Mouse (Mus musculus) gastrocnemius, postnatal 36 days (tissue): ENCODE measurements at regions not wholly inside any gene's neighbourhood (a gene's known extent, or its start where the extent isn't known, plus 50 kb on each side); places are given as distances from the start of the nearest gene placed in this dataset.

Experiments
- DNase-seq, 2 experiments: peaks; one replicate each; pipeline ENCODE4 v3.0.0; 2022
- intact Hi-C: fragments of 180-260 bp; cut with DNase I; formaldehyde crosslinking; loops from one replicate; pipeline ENCODE4 v1.15.1; 2025

DNA sequence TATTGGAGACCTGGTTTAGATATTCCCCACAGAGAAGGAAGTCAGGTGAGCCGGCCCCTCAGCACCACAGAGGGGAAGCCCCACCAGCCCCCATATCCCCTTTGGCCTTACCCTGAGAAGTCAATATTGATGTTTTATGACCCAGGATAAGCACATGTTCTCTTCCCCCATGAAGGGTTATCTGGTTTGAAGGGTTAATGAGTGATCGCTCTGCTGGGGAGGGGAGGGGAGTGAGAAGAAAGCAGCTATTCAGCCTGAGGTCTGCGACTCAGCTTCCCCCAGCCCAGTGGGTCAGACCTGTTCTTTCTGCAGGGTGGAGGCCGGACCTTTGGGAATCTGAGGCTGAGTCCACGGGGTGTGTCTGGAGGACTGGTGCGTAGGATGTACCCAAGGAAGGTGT is 152.4 kb upstream of the Haao start:
- DNase-seq: no peak
- intact Hi-C loops: no loop called here

DNA sequence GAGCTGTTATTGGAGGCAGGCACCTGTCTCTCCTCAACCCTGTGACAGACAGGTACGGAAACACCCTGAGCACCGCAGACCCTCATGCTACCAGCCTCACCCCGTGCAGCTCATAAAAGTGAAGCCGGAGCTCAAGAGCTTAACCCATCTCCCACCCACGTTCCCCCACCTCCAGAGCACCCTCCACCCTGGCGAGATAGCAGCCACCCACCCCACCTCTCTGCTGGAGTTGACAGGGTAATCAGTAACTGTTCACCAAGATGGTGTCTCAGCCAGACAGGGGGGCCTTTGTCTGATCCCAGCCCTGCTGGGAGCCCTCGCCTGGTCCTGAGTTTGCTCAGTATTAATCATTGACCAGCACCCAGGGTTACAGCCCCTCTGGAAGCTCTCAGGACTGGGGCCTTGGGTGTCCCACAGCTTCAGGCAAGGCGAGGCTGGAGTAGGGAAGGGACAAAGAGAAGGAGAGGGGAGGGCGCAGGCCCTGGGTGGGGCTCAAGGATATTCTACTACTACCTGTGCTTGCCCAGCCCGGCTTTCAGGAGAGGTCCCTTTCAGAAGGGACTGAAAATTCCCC is 151.3 kb upstream of the Haao start:
- intact Hi-C loops: no loop called here

GRCm38 (mm10) chr17:83998341-83998740 is 150.6 kb upstream of the Haao start:
- intact Hi-C loops: no loop called here
- DNase-seq: no peak

More for the DNA sequence above, 151.3 kb upstream of the Haao start:
- DNase-seq: no peak

DNA sequence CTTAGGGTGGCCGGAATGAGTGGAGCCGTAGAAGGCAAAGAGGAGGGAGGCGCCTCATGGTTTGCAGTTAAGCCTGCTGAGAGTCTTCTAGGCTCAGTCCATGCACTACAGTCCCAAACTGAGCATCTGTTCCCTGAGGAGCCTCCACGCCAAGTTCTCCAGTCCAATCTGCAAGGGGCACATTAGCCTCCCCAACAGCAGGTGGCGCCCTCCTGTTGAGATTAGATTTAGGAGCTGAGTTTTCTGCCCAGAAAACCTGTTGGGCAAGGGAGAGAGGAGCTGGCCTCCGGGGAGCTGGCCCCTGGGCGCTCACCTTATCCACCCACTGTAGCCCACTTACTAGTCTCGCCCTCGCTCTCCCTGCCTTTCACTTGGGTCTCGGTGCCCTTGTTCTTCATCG is 150.0 kb upstream of the Haao start:
- intact Hi-C loops: no loop called here
- DNase-seq: peak; percentile 52 to 66

DNA sequence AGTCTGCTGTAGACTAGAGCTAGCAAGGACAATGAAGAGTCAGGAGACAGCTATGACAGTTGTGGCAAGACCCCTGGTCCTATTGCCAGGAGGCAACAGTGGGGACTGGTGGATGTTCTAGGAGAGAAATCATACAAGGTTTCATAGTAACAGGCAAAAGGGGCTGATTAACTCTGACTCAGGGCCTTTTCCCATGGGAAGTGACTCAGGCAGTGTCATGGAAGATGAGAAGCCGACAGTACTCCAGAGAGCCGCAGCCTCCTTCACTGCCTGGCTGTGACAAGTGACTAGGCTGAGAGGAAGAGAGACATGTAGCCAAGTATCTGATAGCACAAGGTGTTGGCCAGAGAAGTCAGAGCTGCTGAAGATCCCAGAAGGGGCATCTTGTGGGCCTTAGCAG is 145.3 kb upstream of the Haao start:
- intact Hi-C loops: no loop called here
- DNase-seq: peak in 1 of 2 experiments; percentile 40

DNA sequence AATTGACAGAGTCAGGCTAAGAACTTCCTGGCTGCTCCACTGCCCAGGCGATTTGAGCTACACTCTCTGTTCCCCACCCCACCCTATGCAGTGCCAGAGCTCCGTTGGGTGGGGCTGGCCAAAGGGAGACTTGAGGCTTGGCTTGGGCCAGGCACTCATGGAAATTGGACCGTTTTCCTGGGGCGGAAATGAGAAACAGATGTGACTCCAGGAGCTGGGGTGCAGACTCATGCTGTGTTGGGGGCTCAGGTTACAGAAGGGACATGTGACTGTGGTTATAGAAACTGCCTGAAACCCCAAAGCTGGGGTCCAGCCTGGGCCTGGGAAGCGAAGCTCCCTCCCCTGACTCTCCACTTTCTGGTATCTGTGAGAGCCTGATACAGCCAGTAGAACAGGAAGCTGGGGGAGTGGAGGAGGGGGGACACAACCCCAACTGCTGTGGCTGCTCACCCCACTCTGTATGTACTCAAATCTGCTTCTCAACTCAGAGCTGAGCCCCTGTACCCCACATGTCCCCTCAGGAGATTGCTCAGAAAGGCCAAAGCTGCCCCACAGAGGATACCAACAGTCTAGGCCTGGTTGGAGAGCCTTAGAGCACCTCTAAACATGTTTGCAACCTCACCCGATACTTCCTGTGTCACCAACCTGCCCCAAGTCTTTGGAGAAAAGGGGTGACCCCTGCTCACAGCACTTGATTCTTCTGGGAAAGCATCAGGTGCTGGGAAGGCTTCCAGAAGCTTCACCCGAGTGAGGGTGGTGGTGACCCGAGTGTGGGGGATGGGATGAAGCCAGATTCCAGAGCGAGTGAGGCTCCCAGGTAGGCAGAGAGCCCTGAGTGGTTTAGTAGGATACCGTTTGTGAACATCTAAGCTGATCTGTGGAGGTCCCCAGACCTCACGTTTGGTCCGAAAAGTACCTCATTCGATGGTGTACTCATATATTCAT is 142.9 kb upstream of the Haao start:
- DNase-seq: peak; percentile 79 to 90
- intact Hi-C loops: no loop called here

DNA sequence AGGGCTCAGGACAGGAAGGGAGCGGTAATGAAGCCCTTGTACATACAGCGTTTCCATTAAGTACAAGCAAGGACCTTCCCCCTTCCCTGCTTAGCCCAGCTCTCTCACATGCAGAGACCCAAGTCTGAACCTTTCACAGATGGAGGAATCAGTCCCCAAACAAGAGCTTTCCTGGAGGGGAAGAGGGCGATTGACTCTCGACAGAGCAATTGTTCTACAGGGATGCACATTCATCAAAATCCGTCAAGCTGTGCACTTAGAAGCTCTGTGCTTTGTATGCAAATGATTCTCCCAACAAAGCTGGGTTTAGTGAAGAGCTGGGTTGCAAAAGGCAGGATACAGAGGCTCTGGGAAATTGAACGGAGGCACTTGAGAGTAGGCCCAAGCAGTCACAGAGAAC is 141.1 kb upstream of the Haao start:
- intact Hi-C loops: no loop called here
- DNase-seq: no peak

DNA sequence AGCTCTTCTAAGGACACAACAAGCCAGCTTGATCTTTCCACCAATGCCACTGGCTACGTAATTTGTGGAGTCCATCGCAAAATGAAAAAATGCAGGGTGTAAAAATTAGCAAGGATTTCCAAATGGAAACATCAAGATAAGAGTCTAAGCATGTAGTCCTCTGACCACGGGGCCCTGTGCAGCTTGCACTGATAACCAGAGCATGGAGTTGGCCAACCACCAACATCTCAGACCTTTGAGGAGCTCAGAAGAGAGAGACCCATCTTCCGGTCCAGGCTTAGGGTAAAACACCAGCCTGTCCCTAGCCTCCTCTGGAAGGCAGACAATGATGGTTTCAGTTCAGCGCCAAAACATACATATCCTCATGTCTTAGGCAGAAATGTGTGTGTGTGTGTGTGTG is 140.4 kb upstream of the Haao start:
- no peak for DNase-seq
- intact Hi-C loops: no loop called here

- intact Hi-C loops: no loop called here
- peak in 1 of 2 experiments; percentile 27 for DNase-seq
Observed at GRCm38 (mm10) chr17:83987683-83988082, 139.9 kb upstream of the Haao start.

- intact Hi-C loops: no loop called here
- DNase-seq: no peak
Observed at GRCm38 (mm10) chr17:83985916-83986578, 138.3 kb upstream of the Haao start.

DNA sequence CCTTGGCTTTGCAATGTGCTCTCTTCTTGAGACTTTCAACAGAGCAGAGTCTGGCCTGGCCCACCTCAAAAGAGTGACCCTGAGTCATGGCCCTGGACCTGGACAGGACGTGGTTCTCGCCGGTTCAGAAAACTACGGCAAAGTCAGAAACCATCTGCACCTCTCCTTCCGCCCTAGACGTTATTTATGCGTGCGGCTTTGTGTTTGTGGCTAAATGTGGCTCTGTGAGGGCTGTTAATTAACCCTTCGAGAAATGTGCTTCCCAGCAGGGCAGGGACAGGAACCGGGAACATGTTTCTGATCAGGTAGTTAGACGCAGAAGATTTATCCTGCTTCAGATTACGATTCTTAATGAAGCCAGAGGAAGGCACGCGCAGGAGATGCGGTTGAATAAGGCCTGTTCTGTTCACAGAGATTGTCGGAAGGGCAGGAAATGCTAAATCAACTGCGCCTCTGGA is 137.6 kb upstream of the Haao start:
- intact Hi-C loops: no loop called here
- DNase-seq: no peak

DNA sequence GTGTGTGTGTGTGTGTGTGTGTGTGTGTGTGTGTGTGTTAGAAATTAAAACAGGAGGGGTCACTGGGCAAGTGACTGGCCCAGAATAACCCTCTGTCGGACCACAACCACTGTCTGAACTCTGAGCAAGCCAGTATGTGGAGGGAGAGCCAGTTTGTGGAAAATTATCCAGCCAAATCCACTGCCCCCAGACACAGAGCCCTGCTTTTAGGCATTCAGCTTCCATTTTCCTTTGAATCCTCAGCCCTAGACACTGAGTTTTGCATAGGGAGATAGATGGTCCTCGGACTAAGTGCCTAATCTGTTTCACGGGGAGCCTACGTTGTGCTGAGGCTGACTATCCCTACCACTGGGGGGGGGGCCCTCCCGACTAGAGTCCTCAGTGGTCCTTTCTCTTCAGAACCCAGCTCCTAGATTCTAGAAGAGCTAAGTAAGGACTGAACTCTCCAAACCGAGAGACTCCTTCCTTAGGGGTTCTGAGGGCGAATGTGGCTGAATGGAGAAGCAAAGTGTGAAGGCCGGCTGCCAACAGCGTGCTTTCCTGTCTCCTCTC is 136.2 kb upstream of the Haao start:
- intact Hi-C loops: loop anchor here (5.0 kb wide), 1 partner anchor 77 kb away; no protein-coding TSS in a partner anchor

DNA sequence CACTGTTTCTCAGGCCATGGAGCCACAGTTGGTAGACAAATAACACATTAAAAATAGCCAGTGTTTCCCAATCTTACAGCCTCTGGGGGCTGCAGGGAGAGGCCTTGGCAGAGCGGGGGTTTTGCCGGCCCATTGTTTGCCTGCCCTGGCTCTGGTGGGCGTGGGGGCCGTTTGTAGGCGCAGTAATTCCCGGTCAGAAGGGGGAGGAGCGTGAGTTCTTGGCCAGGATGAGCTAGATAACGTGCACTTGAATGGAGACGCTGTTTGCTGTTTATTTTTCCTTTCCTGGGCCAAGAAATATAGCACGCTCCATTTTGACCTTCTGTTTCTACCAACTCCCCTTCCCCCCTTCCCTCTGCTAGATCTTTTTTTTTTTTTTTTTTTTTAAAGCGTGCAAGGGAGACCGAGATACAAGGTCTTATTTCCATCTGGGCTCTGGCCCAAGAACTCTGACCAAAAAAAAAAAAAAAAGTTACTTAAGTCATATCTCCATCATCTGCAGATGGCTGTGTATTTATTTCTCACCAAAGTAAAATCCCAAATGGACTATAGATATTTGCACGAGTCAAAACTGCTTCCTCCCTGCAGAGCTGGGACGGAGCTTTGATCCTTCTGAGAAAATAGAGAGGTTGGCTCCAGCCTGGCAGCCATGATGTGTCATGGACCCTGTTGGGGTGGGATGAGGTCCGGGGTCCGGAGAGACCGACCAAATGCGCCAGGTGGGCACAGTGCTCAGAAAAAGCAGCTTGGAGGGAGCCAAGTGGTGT is 135.5 kb upstream of the Haao start:
- intact Hi-C loops: loop anchor here (5.0 kb wide), 1 partner anchor 76 kb away; no protein-coding TSS in a partner anchor

More for the DNA sequence above, 136.2 kb upstream of the Haao start:
- DNase-seq: no peak

GRCm38 (mm10) chr17:83982700-83983069 is 134.9 kb upstream of the Haao start:
- intact Hi-C loops: loop anchor here (5.0 kb wide), 1 partner anchor 75 kb away; no protein-coding TSS in a partner anchor
- DNase-seq: peak in 1 of 2 experiments; percentile 55

More for the DNA sequence above, 135.5 kb upstream of the Haao start:
- DNase-seq: peak; percentile 79 to 83

DNA sequence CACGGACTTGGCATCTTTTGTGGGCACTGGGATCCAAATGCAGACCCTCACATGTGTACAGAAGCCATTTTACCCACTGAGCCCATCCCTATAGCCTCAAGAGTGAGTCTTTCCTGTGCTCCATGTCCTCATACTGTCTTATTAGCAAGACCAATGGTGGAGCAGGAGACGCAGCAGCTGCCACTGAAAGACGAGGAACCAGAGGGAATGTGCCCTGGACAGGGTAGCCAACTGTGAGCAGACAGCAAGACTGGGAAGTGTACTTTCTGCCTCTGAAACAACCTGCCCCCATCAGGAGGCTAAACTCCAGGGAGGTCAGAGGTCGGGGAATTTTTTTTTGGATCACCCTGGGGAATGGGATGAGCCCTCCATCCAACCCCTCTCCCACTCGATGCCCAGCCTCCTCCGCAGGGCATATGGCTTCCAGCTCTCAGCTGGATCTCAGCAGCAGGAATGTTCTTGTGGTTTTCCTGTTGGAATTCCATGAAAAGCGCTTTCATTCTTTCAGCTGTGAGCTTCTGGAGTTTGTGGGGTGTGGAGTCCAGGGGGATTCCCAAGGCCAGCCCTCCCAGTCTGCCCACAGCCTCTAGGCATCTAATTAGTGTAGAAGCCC is 131.2 kb upstream of the Haao start:
- no peak for DNase-seq
- intact Hi-C loops: no loop called here

DNA sequence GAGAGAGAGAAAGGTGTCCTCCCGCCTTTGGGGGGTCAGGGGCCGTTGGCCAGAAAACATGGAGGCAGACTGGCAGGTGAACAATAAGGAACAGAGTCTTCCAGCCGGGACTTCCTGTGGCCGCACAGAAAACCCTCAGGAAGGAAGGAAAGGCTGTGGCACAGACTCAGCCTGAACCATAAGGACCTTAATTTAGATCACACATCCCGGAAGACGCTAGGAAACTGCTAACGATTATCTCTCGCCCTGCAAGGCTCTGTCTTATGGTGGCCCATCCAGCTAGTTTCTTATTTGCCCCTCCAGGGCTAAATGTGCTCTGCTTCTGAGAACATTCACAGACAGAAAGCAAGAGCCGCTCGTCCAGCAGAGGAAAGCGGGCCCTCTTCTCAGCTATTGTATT is 130.0 kb upstream of the Haao start:
- intact Hi-C loops: no loop called here
- DNase-seq: no peak

GRCm38 (mm10) chr17:83975813-83976212 is 128.1 kb upstream of the Haao start:
- intact Hi-C loops: no loop called here
- DNase-seq: no peak

DNA sequence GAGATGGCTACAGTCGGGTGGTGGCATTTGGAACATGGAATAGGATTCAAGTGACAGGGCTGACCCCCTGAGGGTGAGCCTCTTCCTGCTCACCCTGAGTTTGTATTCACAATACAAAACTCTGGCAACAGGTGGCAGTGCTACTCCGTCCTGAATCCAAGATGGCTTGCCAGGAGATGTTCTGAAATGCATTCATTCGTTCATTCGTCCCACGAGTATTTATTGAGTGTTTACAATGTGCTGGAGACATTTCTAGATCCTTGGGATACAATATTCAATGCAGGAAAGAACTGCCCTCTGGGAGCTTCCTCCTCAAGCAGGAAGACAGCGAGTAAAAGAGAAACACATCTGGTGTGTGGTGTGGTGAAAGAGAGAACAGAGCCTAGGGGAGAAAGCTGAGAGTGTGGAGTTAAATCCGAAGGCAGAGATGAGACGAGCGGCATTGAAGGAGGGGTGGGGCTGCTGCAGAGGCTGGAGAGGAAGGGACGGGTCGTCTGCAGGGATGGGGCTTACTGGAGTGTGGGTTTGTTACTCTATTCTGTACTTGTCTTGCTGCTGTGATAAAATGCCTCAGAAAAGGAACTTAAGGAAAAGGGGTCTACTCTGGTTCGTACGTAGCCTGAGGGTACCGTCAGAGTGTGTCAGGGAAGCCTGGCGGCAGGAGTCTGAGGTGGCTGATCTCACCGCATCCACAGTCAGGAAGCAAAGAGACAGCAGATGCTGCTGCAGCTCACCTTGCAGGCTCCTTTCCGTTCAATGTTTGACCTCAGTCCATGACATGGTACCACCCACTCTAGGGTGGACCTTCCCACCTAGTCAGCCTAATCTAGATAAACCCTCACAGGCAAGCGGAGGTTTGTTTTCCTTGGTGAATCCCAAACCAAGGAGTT is 125.9 kb upstream of the Haao start:
- no peak for DNase-seq
- intact Hi-C loops: loop anchor here (2.0 kb wide), 1 partner anchor 215 kb away; no protein-coding TSS in a partner anchor
